ENCODE assay signal across 9 mouse cellular contexts in genomic region chr4:88759610-88760268, GRCm38 (mm10). TPM values are rescaled to one million over a fixed set of nuclear protein-coding genes. Genes with fewer than 3 reads are reported as not detected.
DNase-seq lines count a peak whose midpoint lies in the region; ATAC-seq lines count a peak whose summit lies in the region.
"Not testable (repeated sequence)": the region's sequence is repeated elsewhere in the genome, so short reads cannot be mapped to it uniquely, and the experiment has no call there.
"Had no signal": no experiment of that assay in that cellular context is flagged by ENCODE, and none has a peak within 500 bp of the region (broad histone marks: within the 10 kb centered on the region; RNA-seq: fewer than 3 reads in every experiment).

Gm13283 (plus strand) TSS chr4:88760119.

- not testable (repeated sequence) for H3K9me3 ChIP-seq in forebrain, embryonic 10.5 days; heart, embryonic 11.5 days (replicated peaks; ENCODE audit: control insufficient read depth, low read length); limb, embryonic 10.5 days (replicated peaks)

- H3K36me3 ChIP-seq in forebrain, embryonic 10.5 days (replicated peaks); heart, embryonic 11.5 days (ENCODE audit: control insufficient read depth, insufficient read depth, low read length); limb, embryonic 10.5 days: not testable (repeated sequence)

- not testable (repeated sequence) for ATAC-seq in heart, embryonic 11.5 days (replicated peaks; ENCODE audit: insufficient number of reproducible peaks, low FRiP score, low TSS enrichment)

- peak within 1 kb of the TSS; percentile 66; the same call in 1 of the 2 replicates for H3K27ac ChIP-seq in forebrain, embryonic 10.5 days
- H3K27ac ChIP-seq in heart, embryonic 11.5 days (ENCODE audit: low read depth, low read length): peak within 1 kb of the TSS; percentile 29; the same call in 1 of the 2 replicates
- peak within 1 kb of the TSS; percentile 62; the same call in 1 of the 2 replicates for H3K27ac ChIP-seq in limb, embryonic 10.5 days

- H3K4me3 ChIP-seq in forebrain, embryonic 10.5 days: peak within 1 kb of the TSS; percentile 44
- H3K4me3 ChIP-seq in heart, embryonic 11.5 days (ENCODE audit: low read depth, low read length): peak within 1 kb of the TSS; percentile 27; the same call in 1 of the 2 replicates
- peak within 1 kb of the TSS; percentile 40 for H3K4me3 ChIP-seq in limb, embryonic 10.5 days

- peaks cover 10% of the 10 kb centered on the region for H3K4me1 ChIP-seq in forebrain, embryonic 10.5 days
- not testable (repeated sequence) for H3K4me1 ChIP-seq in heart, embryonic 11.5 days (ENCODE audit: control insufficient read depth, insufficient read depth, low read length); limb, embryonic 10.5 days

- DNase-seq in adrenal gland, postnatal 36 days: peak; percentile 28 to 59
- not testable (repeated sequence) for DNase-seq in forebrain, embryonic 10.5 days (ENCODE audit: extremely low spot score, low spot score); limb, embryonic 10.5 days (ENCODE audit: low spot score)
- DNase-seq in kidney, adult 11 months: peak; percentile 37
- peak; percentile 50 for DNase-seq in lung, postnatal 4 days
- DNase-seq in right cerebral cortex, postnatal 4 days: peak; percentile 22
- DNase-seq in urinary bladder, postnatal 4 days (ENCODE audit: low spot score in 2 of 2): peak; percentile 46 to 75

- H3K27me3 ChIP-seq in forebrain, embryonic 10.5 days (ENCODE audit: poor library complexity, severe bottlenecking); heart, embryonic 11.5 days (ENCODE audit: control insufficient read depth, insufficient read depth, low read length); limb, embryonic 10.5 days (ENCODE audit: low read depth, poor library complexity, severe bottlenecking): not testable (repeated sequence)

- WGBS in forebrain, embryonic 10.5 days: 27% methylated on average over 11 of the region's 14 CpGs
- WGBS in heart, embryonic 11.5 days (ENCODE audit: insufficient replicate concordance): 20% methylated on average over 7 of the region's 14 CpGs
- WGBS in limb, embryonic 10.5 days: 23% methylated on average over 10 of the region's 14 CpGs

- not testable (repeated sequence) for H3K9ac ChIP-seq in heart, embryonic 11.5 days (ENCODE audit: low read depth, low read length)

- H3K4me2 ChIP-seq in heart, embryonic 11.5 days: peak within 1 kb of the TSS; percentile 49

RNA-seq across cellular contexts. Expression of gene Gm13283, which starts in this region (rescaled TPM):
- under 1 TPM in 1 of 2 experiments, not detected in 1; 0.20 TPM for total RNA-seq in adrenal gland, postnatal 36 days (2021)
- polyA plus RNA-seq in forebrain, embryonic 10.5 days (2016; fragmentation: Nextera tagmentation; extraction: Ambion mirVana): 0.35 and 0.49 TPM in 2 replicates
- polyA plus RNA-seq in heart, embryonic 11.5 days (2014; fragmentation: Nextera tagmentation; extraction: Ambion mirVana): 0.39 and 0.56 TPM in 2 replicates
- 0.40 and 0.54 TPM in 2 replicates for polyA plus RNA-seq in limb, embryonic 10.5 days (2016; fragmentation: Nextera tagmentation; extraction: Ambion mirVana)
- total RNA-seq: hematopoietic stem cell, adult 5-6 weeks had no signal

Comparison
In these comparisons a context has a peak if more than half of its experiments do, and no peak if none do; other contexts are left out.
1. Peak in DNase-seq in adrenal gland, postnatal 36 days; RNA of the gene not detected or under 1 TPM.